Mouse (Mus musculus): ENCODE data around the gene Taf1d.

- TF ChIP-seq EP300 (IDR thresholded peaks at IDR 0.05) (no peak), CTCF (IDR thresholded peaks at IDR 0.05) (no peak)
Observed at GRCm38 (mm10) chr9:15261980-15262379, 44.0 kb upstream of the Taf1d start.

Measured in lung, postnatal 0 days (tissue).